Mouse (Mus musculus) liver, adult 2 months (tissue): Measurements from ENCODE around the gene Ccser2. TPM values are rescaled to one million over a fixed set of nuclear protein-coding genes. Genes with fewer than 3 reads are reported as not detected.
A peak's percentile ranks its signal among the peaks of the same experiment; 100 is the strongest.

Source experiments
- DNase-seq: peaks from one replicate; pipeline ENCODE4 v3.0.0-alpha.2; 2011; ENCODE audit warnings: low read depth, low spot score; ENCODE audit errors: extremely low read depth
- H3K27ac ChIP-seq: fragments of 200-500 bp; replicated peaks from 2 replicates; pipeline ENCODE4 v1.5.1; 2012; ENCODE audit warnings: low read depth, mild to moderate bottlenecking, control low read depth, inconsistent platforms, low read length; ENCODE audit not compliant: insufficient read depth
- H3K27me3 ChIP-seq: fragments of 200-500 bp; 2 replicates; pipeline ENCODE4 v1.6.1; 2012; ENCODE audit warnings: mild to moderate bottlenecking, moderate library complexity, low read length, inconsistent platforms; ENCODE audit not compliant: control insufficient read depth, insufficient read depth
- H3K36me3 ChIP-seq: fragments of 200-500 bp; 2 replicates; pipeline ENCODE4 v1.6.1; 2012; ENCODE audit warnings: low read length, inconsistent platforms; ENCODE audit not compliant: control insufficient read depth, insufficient read depth
- H3K4me1 ChIP-seq: fragments of 200-500 bp; 2 replicates; pipeline ENCODE4 v1.6.1; 2011; ENCODE audit warnings: low read length; ENCODE audit not compliant: control insufficient read depth, insufficient read depth
- H3K4me3 ChIP-seq: fragments of 200-500 bp; 2 replicates; pipeline ENCODE4 v1.5.1; 2011; ENCODE audit warnings: low read depth, mild to moderate bottlenecking, control low read depth, low read length, moderate library complexity; ENCODE audit not compliant: insufficient read depth
- H3K79me2 ChIP-seq: fragments of 200-500 bp; 2 replicates; pipeline ENCODE4 v1.6.1; 2012; ENCODE audit warnings: inconsistent platforms, mild to moderate bottlenecking, low read length, moderate library complexity; ENCODE audit not compliant: control insufficient read depth, insufficient read depth
- H3K9ac ChIP-seq: fragments of 200-500 bp; 2 replicates; pipeline ENCODE4 v1.6.1; 2012; ENCODE audit warnings: low read depth, mild to moderate bottlenecking, control low read depth, inconsistent platforms, low read length
- CTCF ChIP-seq: fragments of 200-500 bp; IDR thresholded peaks from 2 replicates; pipeline ENCODE4 v1.5.1; 2011; ENCODE audit warnings: low read depth, low read length, control low read depth
- POLR2A ChIP-seq: fragments of 200-500 bp; IDR thresholded peaks from 2 replicates; pipeline ENCODE4 v1.6.1; 2011; ENCODE audit warnings: low read length, control low read depth; ENCODE audit not compliant: insufficient read depth; ENCODE audit errors: extremely low read depth
- WGBS: fragments of 180-500 bp; shearing (Covaris S2); methylation state at CpG from one replicate; pipeline ENCODE4 v1.1.7; 2018; 5-methylcytosine and 5-hydroxymethylcytosine counted together
- polyA plus RNA-seq: library from polyadenylated mRNA; depleted of rRNA; stranded (reverse); fragments of >200 nt; gene quantifications from 2 replicates; pipeline ENCODE4 v1.2.3, GENCODE M21; 2012
- total RNA-seq: library from RNA; depleted of rRNA; stranded (reverse); fragments of >200 nt; gene quantifications from 2 replicates; pipeline ENCODE4 v1.2.3, GENCODE M21; 2014

The Ccser2 gene
- total and polyA plus RNA-seq, 2 experiments: 7.4 to 21.1 TPM

- no peak overlapping the region for H3K9ac ChIP-seq
- no peaks in the 10 kb centered on the region for H3K27me3 ChIP-seq
- no peak overlapping the region for H3K27ac ChIP-seq
- 76% methylated on average over 7 of the region's 7 CpGs for WGBS
- peak; percentile 39; the same call in 1 of the 2 replicates for TF ChIP-seq CTCF
- no peak for TF ChIP-seq POLR2A
- H3K4me1 ChIP-seq: no peaks in the 10 kb centered on the region
- H3K79me2 ChIP-seq: peaks cover 2% of the 10 kb centered on the region; the same call in 1 of the 2 replicates
- peak; percentile 29 for DNase-seq
- H3K4me3 ChIP-seq: no peak overlapping the region
- peaks cover 41% of the 10 kb centered on the region for H3K36me3 ChIP-seq
Measured at GRCm38 (mm10) chr14:36937080-36937878, 31.3 kb downstream of the Ccser2 start.

GRCm38 (mm10) chr14:36932638-36933382 lies 35.8 kb downstream of the Ccser2 start:
- Histone ChIP-seq H3K27ac (no peak overlapping the region), H3K4me3 (no peak overlapping the region), H3K27me3 (no peaks in the 10 kb centered on the region), H3K79me2 (peaks cover 2% of the 10 kb centered on the region; the same call in 1 of the 2 replicates), H3K36me3 (peaks cover 28% of the 10 kb centered on the region), H3K9ac (no peak overlapping the region), H3K4me1 (no peaks in the 10 kb centered on the region)
- TF ChIP-seq CTCF (no peak), POLR2A (no peak)
- no peak for DNase-seq
- 78% methylated on average over 10 of the region's 10 CpGs for WGBS

- Histone ChIP-seq H3K9ac (no peak overlapping the region), H3K36me3 (peaks cover 30% of the 10 kb centered on the region), H3K27ac (no peak overlapping the region), H3K27me3 (no peaks in the 10 kb centered on the region), H3K79me2 (peaks cover 2% of the 10 kb centered on the region; the same call in 1 of the 2 replicates), H3K4me3 (no peak overlapping the region), H3K4me1 (no peaks in the 10 kb centered on the region)
- DNase-seq: no peak
- TF ChIP-seq POLR2A: no peak
- TF ChIP-seq CTCF: no peak
Measured at GRCm38 (mm10) chr14:36932038-36932437, 36.5 kb downstream of the Ccser2 start.

- no peaks in the 10 kb centered on the region for H3K27me3 ChIP-seq
- no peak overlapping the region for H3K27ac ChIP-seq
- H3K9ac ChIP-seq: no peak overlapping the region
- H3K79me2 ChIP-seq: peaks cover under 1% of the 10 kb centered on the region; the same call in 1 of the 2 replicates
- no peak overlapping the region for H3K4me3 ChIP-seq
- peaks cover 28% of the 10 kb centered on the region for H3K36me3 ChIP-seq
- TF ChIP-seq CTCF: no peak
- TF ChIP-seq POLR2A: no peak
- WGBS: 85% methylated on average over 3 of the region's 3 CpGs
- H3K4me1 ChIP-seq: peaks cover 15% of the 10 kb centered on the region; the same call in 1 of the 2 replicates
- no peak for DNase-seq
Measured at GRCm38 (mm10) chr14:36923383-36923782, 45.2 kb downstream of the Ccser2 start.

GRCm38 (mm10) chr14:36921346-36922049 lies 47.1 kb downstream of the Ccser2 start:
- 35% methylated on average over 5 of the region's 5 CpGs for WGBS
- H3K4me3 ChIP-seq: no peak overlapping the region
- H3K27me3 ChIP-seq: no peaks in the 10 kb centered on the region
- DNase-seq: peak; percentile 65
- peak overlapping the region; percentile 7 for H3K27ac ChIP-seq
- H3K9ac ChIP-seq: no peak overlapping the region
- H3K36me3 ChIP-seq: peaks cover 31% of the 10 kb centered on the region
- TF ChIP-seq CTCF (no peak), POLR2A (no peak)
- peaks cover 3% of the 10 kb centered on the region; the same call in 1 of the 2 replicates for H3K79me2 ChIP-seq
- peaks cover 15% of the 10 kb centered on the region; the same call in 1 of the 2 replicates for H3K4me1 ChIP-seq
